Mouse (Mus musculus): ENCODE results near the gene Gfpt2. TPM values are rescaled to one million over a fixed set of nuclear protein-coding genes. Genes with fewer than 3 reads are reported as not detected.

Gfpt2 gene
- polyA plus RNA-seq, 1 experiment = not detected

DNA sequence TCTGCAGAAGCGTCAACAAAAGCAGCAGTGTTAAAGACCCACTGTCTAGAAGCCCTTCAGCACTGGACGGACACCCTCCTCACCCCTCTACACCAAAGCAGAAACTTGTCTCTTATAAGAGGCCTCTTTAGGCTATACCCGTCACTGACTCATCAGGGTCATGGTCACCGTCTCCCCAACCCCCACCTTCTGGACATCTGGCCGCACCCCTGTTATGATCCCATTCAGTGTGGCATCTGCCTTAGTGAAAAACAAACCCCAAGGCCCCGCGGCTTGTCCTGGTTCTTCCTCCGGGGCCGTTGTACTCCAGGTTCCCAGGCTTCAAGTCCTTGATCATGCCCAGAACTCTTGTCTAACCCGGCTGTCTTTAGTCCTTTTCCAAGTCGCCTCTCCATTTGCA, 52.0 kb downstream of the Gfpt2 start:
- H3K27ac ChIP-seq (ENCODE audit: insufficient read depth, low read depth, low read length) = peak overlapping the region; percentile 45
- peaks cover 11% of the 10 kb centered on the region for H3K4me1 ChIP-seq (ENCODE audit: control insufficient read depth, insufficient read depth, low read length)
- TF ChIP-seq POLR2A (IDR thresholded peaks at IDR 0.05; ENCODE audit: borderline replicate concordance, low read depth, low read length) = no peak
- TF ChIP-seq CTCF (IDR thresholded peaks at IDR 0.05; ENCODE audit: low read depth, low read length) = no peak
- H3K4me3 ChIP-seq (ENCODE audit: insufficient read depth, low read length) = peak overlapping the region; percentile 55

DNA sequence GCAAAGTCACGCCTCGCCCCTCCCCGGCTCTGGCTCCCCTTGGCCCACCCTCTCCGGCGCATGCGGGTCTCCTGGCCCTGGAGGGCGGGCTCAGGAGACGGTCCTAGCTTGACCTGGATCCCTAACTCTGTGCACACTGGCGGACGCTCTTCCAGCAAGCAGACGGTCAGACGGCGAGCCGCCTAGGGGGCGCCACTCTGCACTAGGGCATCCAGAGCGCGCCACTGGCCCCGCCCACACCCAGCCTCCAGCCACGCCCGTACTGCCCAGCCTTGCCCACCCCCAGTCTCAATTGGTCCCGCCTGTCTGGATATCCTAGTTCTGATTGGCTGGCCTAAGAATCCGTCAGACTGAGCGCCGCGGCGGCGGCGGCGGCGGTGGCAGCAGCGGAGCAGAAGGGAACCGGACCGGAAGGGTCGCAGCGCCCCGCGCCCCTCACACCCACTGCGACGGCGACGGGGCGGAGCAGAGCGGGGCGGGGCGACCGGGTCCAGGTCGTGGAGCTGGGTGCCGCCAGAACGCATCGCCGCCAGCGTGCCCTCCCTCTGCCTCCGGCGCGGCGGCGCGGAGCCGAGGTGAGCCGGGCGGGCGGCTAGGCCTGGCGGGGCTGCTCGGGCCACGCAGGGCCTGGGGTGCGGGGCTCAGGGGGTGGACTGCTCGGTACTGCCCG, 52.6 kb downstream of the Gfpt2 start, which contains the start of gene Mapk9:
Gene Mapk9, plus strand, starts transcription at position 351 of the 670 bp plus-strand sequence.
- Histone ChIP-seq H3K4me1 (ENCODE audit: control insufficient read depth, insufficient read depth, low read length) (peaks cover 11% of the 10 kb centered on the region), H3K27ac (ENCODE audit: insufficient read depth, low read depth, low read length) (peak within 1 kb of the TSS; percentile 52), H3K4me3 (ENCODE audit: insufficient read depth, low read length) (peak within 1 kb of the TSS; percentile 90)
- TF ChIP-seq POLR2A (IDR thresholded peaks at IDR 0.05; ENCODE audit: borderline replicate concordance, low read depth, low read length) = no peak
- no peak; the same call in 1 of the 2 replicates for TF ChIP-seq CTCF (IDR thresholded peaks at IDR 0.05; ENCODE audit: low read depth, low read length)

DNA sequence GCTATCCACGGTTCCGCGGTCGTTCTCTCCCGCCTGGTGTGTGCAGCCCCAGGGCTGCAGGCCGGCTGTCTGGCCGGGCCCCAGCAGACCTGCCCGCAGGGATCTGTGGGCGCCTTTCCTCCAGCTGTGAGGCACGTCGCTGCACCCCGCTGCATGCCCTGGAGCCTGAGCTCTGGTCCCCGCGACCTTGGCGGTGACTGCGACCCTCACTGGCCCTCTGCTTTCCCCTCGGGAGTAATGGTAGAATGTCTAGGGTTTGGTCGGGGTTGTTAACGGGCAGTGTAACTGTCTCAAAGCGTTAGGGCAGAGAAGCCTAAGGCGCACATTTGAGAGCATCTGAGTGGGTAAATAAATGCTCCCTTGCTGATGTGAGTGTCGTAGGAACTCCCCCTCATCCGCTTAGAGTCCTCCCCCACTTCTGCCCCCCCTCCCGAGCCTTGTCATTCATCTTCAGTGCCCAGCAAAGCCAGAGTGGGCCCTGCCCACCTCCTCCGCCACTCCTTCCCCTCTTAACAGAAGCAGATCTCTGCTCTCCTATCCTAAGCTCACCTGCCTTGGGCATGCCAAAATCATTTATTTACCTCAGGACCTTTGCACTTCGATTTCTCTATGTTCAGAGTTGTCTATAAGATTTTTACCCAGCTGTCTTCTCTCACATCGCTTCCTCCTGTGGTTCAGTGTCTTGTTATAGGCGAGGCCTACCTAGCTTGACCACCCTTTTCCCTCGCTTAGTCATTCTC, 53.3 kb downstream of the Gfpt2 start:
- TF ChIP-seq CTCF (IDR thresholded peaks at IDR 0.05; ENCODE audit: low read depth, low read length) (no peak), POLR2A (IDR thresholded peaks at IDR 0.05; ENCODE audit: borderline replicate concordance, low read depth, low read length) (no peak)
- peak overlapping the region; percentile 52 for H3K27ac ChIP-seq (ENCODE audit: insufficient read depth, low read depth, low read length)
- H3K4me1 ChIP-seq (ENCODE audit: control insufficient read depth, insufficient read depth, low read length) = peaks cover 11% of the 10 kb centered on the region
- peak overlapping the region; percentile 90 for H3K4me3 ChIP-seq (ENCODE audit: insufficient read depth, low read length)

DNA sequence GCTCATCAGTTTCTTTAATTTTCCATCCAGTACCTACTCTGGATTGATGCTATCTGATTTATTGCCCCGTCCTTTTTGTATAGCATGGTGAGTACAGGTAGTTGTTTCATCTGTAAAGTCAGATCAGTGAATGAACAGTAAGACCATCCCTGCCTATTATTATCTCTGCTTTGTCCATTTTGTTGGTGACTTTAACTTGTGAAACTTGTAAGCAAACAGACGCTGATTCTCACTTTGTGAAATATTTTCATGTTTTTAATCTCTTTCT, 53.8 kb downstream of the Gfpt2 start:
- H3K4me3 ChIP-seq (ENCODE audit: insufficient read depth, low read length) = peak overlapping the region; percentile 90
- no peak overlapping the region for H3K27ac ChIP-seq (ENCODE audit: insufficient read depth, low read depth, low read length)
- peaks cover 11% of the 10 kb centered on the region for H3K4me1 ChIP-seq (ENCODE audit: control insufficient read depth, insufficient read depth, low read length)
- TF ChIP-seq POLR2A (IDR thresholded peaks at IDR 0.05; ENCODE audit: borderline replicate concordance, low read depth, low read length) (no peak), CTCF (IDR thresholded peaks at IDR 0.05; ENCODE audit: low read depth, low read length) (no peak)

DNA sequence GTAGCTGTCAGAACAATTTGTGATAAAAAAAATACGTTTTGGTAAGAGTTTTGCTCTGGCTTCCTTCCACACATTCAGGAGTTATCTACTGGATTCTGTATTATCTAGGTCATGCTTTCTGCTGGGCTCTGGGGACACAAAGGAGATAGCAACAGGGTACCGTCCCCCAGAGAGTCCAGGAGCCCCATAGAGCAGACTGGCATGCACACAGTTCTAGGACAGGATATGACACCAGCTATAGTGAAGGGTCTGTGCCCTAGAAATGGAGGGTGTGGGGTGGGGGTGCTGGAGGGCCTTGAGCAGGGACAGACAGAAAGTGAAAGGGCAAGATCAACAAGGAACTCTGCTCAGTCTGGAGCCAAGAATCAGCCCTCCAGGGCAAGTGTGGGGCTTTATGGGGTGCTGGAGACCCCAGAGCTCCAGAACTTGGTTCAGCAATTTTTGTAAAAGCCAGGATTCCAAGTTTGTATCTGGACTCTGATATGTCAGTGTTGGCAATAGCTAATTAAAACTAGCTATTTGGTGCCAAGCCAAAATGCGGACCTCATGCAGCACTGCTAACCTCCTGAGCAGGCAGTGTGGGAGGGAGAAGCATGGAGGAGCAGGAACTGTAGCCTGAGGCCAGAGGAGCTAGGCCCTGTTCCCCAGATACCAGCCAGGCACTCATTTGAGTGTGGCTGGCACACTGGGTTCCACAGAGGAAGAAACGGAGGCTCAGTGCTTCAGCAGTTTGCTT, 54.3 kb downstream of the Gfpt2 start:
- Histone ChIP-seq H3K4me3 (ENCODE audit: insufficient read depth, low read length) (peak overlapping the region; percentile 34), H3K27ac (ENCODE audit: insufficient read depth, low read depth, low read length) (peak overlapping the region; percentile 27)

DNA sequence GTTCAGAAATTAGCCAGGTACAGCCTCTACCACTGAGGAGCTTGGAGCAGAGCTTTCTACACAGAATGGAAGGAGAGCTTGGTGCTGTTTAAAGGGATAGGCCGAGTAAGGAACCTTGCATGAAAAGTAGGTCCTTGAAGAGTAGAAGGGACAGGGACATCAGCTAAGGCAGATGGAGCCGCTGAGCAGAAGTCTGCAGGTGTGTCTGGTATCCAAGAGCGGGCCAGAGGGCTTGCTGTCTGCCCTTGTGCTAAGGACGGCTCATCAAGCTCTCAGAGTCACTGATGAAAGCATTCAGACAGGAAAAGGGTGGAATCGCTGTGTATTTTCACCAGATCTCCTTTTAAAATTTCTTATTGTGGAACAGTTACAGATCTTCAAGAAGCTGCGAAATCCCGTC, 56.4 kb downstream of the Gfpt2 start:
- no peak overlapping the region for H3K4me3 ChIP-seq (ENCODE audit: insufficient read depth, low read length)
- no peak overlapping the region for H3K27ac ChIP-seq (ENCODE audit: insufficient read depth, low read depth, low read length)
- H3K4me1 ChIP-seq (ENCODE audit: control insufficient read depth, insufficient read depth, low read length) = peaks cover 11% of the 10 kb centered on the region
- TF ChIP-seq CTCF (IDR thresholded peaks at IDR 0.05; ENCODE audit: low read depth, low read length) (no peak), POLR2A (IDR thresholded peaks at IDR 0.05; ENCODE audit: borderline replicate concordance, low read depth, low read length) (no peak)

More for the DNA sequence above, 54.3 kb downstream of the Gfpt2 start:
- no peak for TF ChIP-seq POLR2A (IDR thresholded peaks at IDR 0.05; ENCODE audit: borderline replicate concordance, low read depth, low read length)
- no peak for TF ChIP-seq CTCF (IDR thresholded peaks at IDR 0.05; ENCODE audit: low read depth, low read length)
- H3K4me1 ChIP-seq (ENCODE audit: control insufficient read depth, insufficient read depth, low read length) = peaks cover 11% of the 10 kb centered on the region

DNA sequence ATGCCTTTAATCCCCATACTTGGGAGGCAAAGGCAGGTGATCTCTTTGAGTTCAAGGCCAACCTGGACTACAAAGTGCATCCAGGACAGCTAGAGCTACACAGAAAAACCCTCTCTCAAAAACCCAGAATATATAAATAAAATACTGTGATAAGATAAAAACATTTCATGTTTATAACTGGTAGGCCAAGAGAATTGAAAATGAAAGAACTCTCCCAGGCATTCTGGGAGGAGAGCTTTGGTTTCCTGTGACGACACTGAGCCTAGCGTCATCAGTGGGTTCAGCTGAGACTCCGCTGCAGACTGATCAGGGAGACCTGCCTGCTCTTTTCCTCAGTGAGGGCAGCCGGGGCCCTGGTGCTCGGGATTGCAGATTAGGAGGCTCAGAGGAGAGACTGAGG, 61.2 kb downstream of the Gfpt2 start:
- Histone ChIP-seq H3K27ac (ENCODE audit: insufficient read depth, low read depth, low read length) (no peak overlapping the region), H3K4me1 (ENCODE audit: control insufficient read depth, insufficient read depth, low read length) (peaks cover 9% of the 10 kb centered on the region), H3K4me3 (ENCODE audit: insufficient read depth, low read length) (no peak overlapping the region)
- TF ChIP-seq CTCF (IDR thresholded peaks at IDR 0.05; ENCODE audit: low read depth, low read length) (no peak), POLR2A (IDR thresholded peaks at IDR 0.05; ENCODE audit: borderline replicate concordance, low read depth, low read length) (no peak)

DNA sequence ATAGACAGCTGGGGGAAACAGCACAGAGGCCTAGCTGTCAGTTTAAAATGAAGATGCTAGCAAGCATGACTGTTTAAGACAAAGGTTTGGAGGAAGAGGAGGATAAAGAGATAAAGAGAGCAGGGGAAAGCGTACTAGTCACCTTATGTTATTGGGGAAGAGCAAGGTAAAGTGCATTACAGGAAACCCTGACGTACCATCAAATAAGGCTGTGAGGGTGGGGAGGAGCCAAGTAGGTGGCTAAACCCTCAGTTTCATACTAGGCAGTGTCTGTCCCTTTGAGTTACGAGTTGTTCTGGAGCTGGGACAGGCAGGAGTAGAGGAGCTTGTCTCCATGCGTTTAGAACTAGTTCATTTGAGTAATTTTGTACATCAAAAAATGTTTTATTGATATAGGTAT, 67.2 kb downstream of the Gfpt2 start:
- no peak overlapping the region for H3K27ac ChIP-seq (ENCODE audit: insufficient read depth, low read depth, low read length)
- no peak overlapping the region for H3K4me3 ChIP-seq (ENCODE audit: insufficient read depth, low read length)
- H3K4me1 ChIP-seq (ENCODE audit: control insufficient read depth, insufficient read depth, low read length) = peaks cover 11% of the 10 kb centered on the region
- TF ChIP-seq CTCF (IDR thresholded peaks at IDR 0.05; ENCODE audit: low read depth, low read length) (no peak), POLR2A (IDR thresholded peaks at IDR 0.05; ENCODE audit: borderline replicate concordance, low read depth, low read length) (no peak)

DNA sequence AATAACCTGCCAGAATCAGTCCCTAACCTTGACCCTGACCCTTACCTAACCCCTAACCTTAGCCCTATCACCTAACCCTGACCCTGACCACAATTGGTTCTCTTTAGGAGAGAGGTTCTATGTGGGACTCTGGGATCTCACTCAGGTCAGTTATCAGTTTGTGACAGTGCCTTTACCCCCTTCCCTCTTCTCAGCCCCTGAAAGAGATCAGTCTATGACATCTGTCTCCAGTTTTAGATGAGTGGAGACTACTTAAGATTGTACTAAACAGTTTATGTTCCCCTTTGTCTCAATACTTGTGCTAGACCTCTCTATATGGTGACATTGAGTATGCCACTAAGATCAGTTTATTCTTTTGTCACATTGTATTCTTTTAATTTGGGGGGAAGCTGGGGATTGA, 69.9 kb downstream of the Gfpt2 start:
- TF ChIP-seq CTCF (IDR thresholded peaks at IDR 0.05; ENCODE audit: low read depth, low read length) = no peak
- Histone ChIP-seq H3K4me1 (ENCODE audit: control insufficient read depth, insufficient read depth, low read length) (peaks cover 6% of the 10 kb centered on the region), H3K27ac (ENCODE audit: insufficient read depth, low read depth, low read length) (no peak overlapping the region), H3K4me3 (ENCODE audit: insufficient read depth, low read length) (no peak overlapping the region)

DNA sequence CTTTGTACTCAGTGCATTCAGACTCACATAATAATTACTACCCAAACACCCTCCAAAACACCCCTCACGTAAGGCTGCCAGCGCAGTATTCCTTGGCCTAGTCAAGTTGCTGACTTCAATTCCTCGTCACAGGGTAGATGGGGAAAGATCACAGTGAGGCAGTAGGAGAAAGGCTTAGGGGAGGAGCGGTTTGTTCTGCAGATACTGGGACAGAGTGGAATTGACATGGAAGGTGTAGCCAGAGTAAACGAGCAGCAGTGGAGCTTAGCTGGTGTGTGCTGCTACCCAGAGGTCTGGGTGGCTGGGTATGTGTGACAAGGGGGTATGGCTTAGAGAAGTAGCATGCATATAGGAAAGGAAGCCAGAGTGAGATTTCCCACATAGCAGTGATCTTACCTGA, 73.3 kb downstream of the Gfpt2 start:
- no peak overlapping the region for H3K27ac ChIP-seq (ENCODE audit: insufficient read depth, low read depth, low read length)
- H3K4me1 ChIP-seq (ENCODE audit: control insufficient read depth, insufficient read depth, low read length) = 0 out of 2 replicates have a peak, but pooled peaks cover 2% of the 10 kb centered on the region
- no peak for TF ChIP-seq CTCF (IDR thresholded peaks at IDR 0.05; ENCODE audit: low read depth, low read length)
- no peak for TF ChIP-seq POLR2A (IDR thresholded peaks at IDR 0.05; ENCODE audit: borderline replicate concordance, low read depth, low read length)
- H3K4me3 ChIP-seq (ENCODE audit: insufficient read depth, low read length) = no peak overlapping the region

Measured in bone marrow macrophage, adult 2 months (primary cell).